ENCODE assay signal across 30 mouse cellular contexts in genomic region chr6:67791393-67791792, GRCm38 (mm10).
"Had no signal": no experiment of that assay in that cellular context is flagged by ENCODE, and none has a peak within 500 bp of the region (broad histone marks: within the 10 kb centered on the region; RNA-seq: fewer than 3 reads in every experiment).

No protein-coding gene starts in this region.

- H3K27ac ChIP-seq: left cerebral cortex, adult 2 months; limb, embryonic 10.5 days; limb, embryonic 12.5 days; limb, embryonic 13.5 days; limb, embryonic 15.5 days; liver, embryonic 12.5 days; liver, embryonic 13.5 days; liver, embryonic 14.5 days; liver, embryonic 15.5 days; lung, embryonic 15.5 days; macrophage; midbrain, embryonic 12.5 days; midbrain, embryonic 13.5 days; midbrain, embryonic 15.5 days had no signal

- H3K9me3 ChIP-seq: limb, embryonic 10.5 days; limb, embryonic 12.5 days; limb, embryonic 13.5 days; limb, embryonic 15.5 days; liver, embryonic 12.5 days; liver, embryonic 13.5 days; liver, embryonic 15.5 days; lung, embryonic 15.5 days; midbrain, embryonic 12.5 days; midbrain, embryonic 13.5 days; midbrain, embryonic 15.5 days had no signal

- DNase-seq: left cerebral cortex, postnatal 4 days; liver; liver, embryonic 13.5 days; liver, postnatal 0 days; lung, adult 18-20 months; lung, adult 2 months; lung, embryonic 14.5 days; lung, postnatal 10 days; lung, postnatal 14 days; lung, postnatal 36 days; lung, postnatal 4 days had no signal

- H3K9ac ChIP-seq: limb, embryonic 12.5 days; limb, embryonic 13.5 days; limb, embryonic 15.5 days; liver, embryonic 12.5 days; liver, embryonic 13.5 days; liver, embryonic 14.5 days; liver, embryonic 15.5 days; liver, postnatal 0 days; lung, embryonic 14.5 days; lung, embryonic 15.5 days; midbrain, embryonic 12.5 days; midbrain, embryonic 13.5 days; midbrain, embryonic 15.5 days had no signal

- H3K27me3 ChIP-seq: limb, embryonic 12.5 days; limb, embryonic 13.5 days; limb, embryonic 15.5 days; liver, embryonic 12.5 days; liver, embryonic 13.5 days; liver, embryonic 15.5 days; lung, embryonic 15.5 days; megakaryocyte, embryonic 14.5 days; midbrain, embryonic 12.5 days; midbrain, embryonic 13.5 days; midbrain, embryonic 15.5 days had no signal

- H3K36me3 ChIP-seq: limb, embryonic 10.5 days; limb, embryonic 12.5 days; limb, embryonic 13.5 days; limb, embryonic 15.5 days; liver, embryonic 12.5 days; liver, embryonic 13.5 days; liver, embryonic 15.5 days; lung, embryonic 15.5 days; midbrain, embryonic 12.5 days; midbrain, embryonic 13.5 days; midbrain, embryonic 15.5 days had no signal

- H3K4me2 ChIP-seq: limb, embryonic 12.5 days; limb, embryonic 13.5 days; limb, embryonic 15.5 days; liver, embryonic 11.5 days; liver, embryonic 12.5 days; liver, embryonic 13.5 days; liver, embryonic 15.5 days; lung, embryonic 14.5 days; lung, embryonic 15.5 days; midbrain, embryonic 11.5 days; midbrain, embryonic 12.5 days; midbrain, embryonic 13.5 days; midbrain, embryonic 15.5 days had no signal

- ATAC-seq: liver, embryonic 12.5 days; liver, postnatal 0 days; lung, postnatal 0 days; midbrain, embryonic 13.5 days; midbrain, embryonic 15.5 days; midbrain, embryonic 16.5 days had no signal

- H3K4me3 ChIP-seq: left cerebral cortex, adult 2 months; limb, embryonic 10.5 days; limb, embryonic 12.5 days; limb, embryonic 13.5 days; limb, embryonic 15.5 days; liver, embryonic 12.5 days; liver, embryonic 13.5 days; liver, embryonic 15.5 days; lung, embryonic 15.5 days; megakaryocyte, embryonic 14.5 days; midbrain, embryonic 12.5 days; midbrain, embryonic 13.5 days; midbrain, embryonic 15.5 days; myocyte had no signal

- H3K4me1 ChIP-seq: limb, embryonic 10.5 days; limb, embryonic 12.5 days; limb, embryonic 13.5 days; limb, embryonic 15.5 days; liver, embryonic 12.5 days; liver, embryonic 13.5 days; liver, embryonic 15.5 days; lung, embryonic 15.5 days; megakaryocyte, embryonic 14.5 days; midbrain, embryonic 12.5 days; midbrain, embryonic 13.5 days; midbrain, embryonic 15.5 days had no signal
